Mouse (Mus musculus): Measurements from ENCODE around the gene Agap2.

The Agap2 gene

GRCm38 (mm10) chr10:127091507-127092396 lies 16.7 kb downstream of the Agap2 start:
- in situ Hi-C loops (cut with MboI; ENCODE audit: low pct_unique_long_range_greater_than_20kb in 1 of 2, low sequenced_read_pairs in 2 of 2, unreplicated experiment in 1 of 2) = no loop called here

GRCm38 (mm10) chr10:127092742-127093141 lies 17.7 kb downstream of the Agap2 start:
- in situ Hi-C loops (cut with MboI; ENCODE audit: low pct_unique_long_range_greater_than_20kb in 1 of 2, low sequenced_read_pairs in 2 of 2, unreplicated experiment in 1 of 2) = no loop called here

- in situ Hi-C loops (cut with MboI; ENCODE audit: low pct_unique_long_range_greater_than_20kb in 1 of 2, low sequenced_read_pairs in 2 of 2, unreplicated experiment in 1 of 2) = no loop called here
These were observed 19.3 kb downstream of the Agap2 start for GRCm38 (mm10) chr10:127094382-127094802.

- in situ Hi-C loops (cut with MboI; ENCODE audit: low pct_unique_long_range_greater_than_20kb in 1 of 2, low sequenced_read_pairs in 2 of 2, unreplicated experiment in 1 of 2) = no loop called here
These were observed 23.4 kb downstream of the Agap2 start for GRCm38 (mm10) chr10:127098514-127098913.

- in situ Hi-C loops (cut with MboI; ENCODE audit: low pct_unique_long_range_greater_than_20kb in 1 of 2, low sequenced_read_pairs in 2 of 2, unreplicated experiment in 1 of 2) = no loop called here
These were observed 24.1 kb downstream of the Agap2 start for GRCm38 (mm10) chr10:127099191-127099590.

GRCm38 (mm10) chr10:127099868-127100267 lies 24.8 kb downstream of the Agap2 start:
- in situ Hi-C loops (cut with MboI; ENCODE audit: low pct_unique_long_range_greater_than_20kb in 1 of 2, low sequenced_read_pairs in 2 of 2, unreplicated experiment in 1 of 2) = no loop called here

GRCm38 (mm10) chr10:127100414-127100813 lies 25.3 kb downstream of the Agap2 start:
- in situ Hi-C loops (cut with MboI; ENCODE audit: low pct_unique_long_range_greater_than_20kb in 1 of 2, low sequenced_read_pairs in 2 of 2, unreplicated experiment in 1 of 2) = no loop called here

GRCm38 (mm10) chr10:127101151-127101550 lies 26.1 kb downstream of the Agap2 start:
- in situ Hi-C loops (cut with MboI; ENCODE audit: low pct_unique_long_range_greater_than_20kb in 1 of 2, low sequenced_read_pairs in 2 of 2, unreplicated experiment in 1 of 2) = no loop called here

- in situ Hi-C loops (cut with MboI; ENCODE audit: low pct_unique_long_range_greater_than_20kb in 1 of 2, low sequenced_read_pairs in 2 of 2, unreplicated experiment in 1 of 2) = no loop called here
These were observed 28.5 kb downstream of the Agap2 start for GRCm38 (mm10) chr10:127103631-127104030.

- in situ Hi-C loops (cut with MboI; ENCODE audit: low pct_unique_long_range_greater_than_20kb in 1 of 2, low sequenced_read_pairs in 2 of 2, unreplicated experiment in 1 of 2) = no loop called here
These were observed 32.6 kb downstream of the Agap2 start for GRCm38 (mm10) chr10:127107563-127108261.

- in situ Hi-C loops (cut with MboI; ENCODE audit: low pct_unique_long_range_greater_than_20kb in 1 of 2, low sequenced_read_pairs in 2 of 2, unreplicated experiment in 1 of 2) = no loop called here
These were observed 33.1 kb downstream of the Agap2 start for GRCm38 (mm10) chr10:127108262-127108583.

- in situ Hi-C loops (cut with MboI; ENCODE audit: low pct_unique_long_range_greater_than_20kb in 1 of 2, low sequenced_read_pairs in 2 of 2, unreplicated experiment in 1 of 2) = no loop called here
These were observed 36.2 kb downstream of the Agap2 start for GRCm38 (mm10) chr10:127111001-127111887.

- in situ Hi-C loops (cut with MboI; ENCODE audit: low pct_unique_long_range_greater_than_20kb in 1 of 2, low sequenced_read_pairs in 2 of 2, unreplicated experiment in 1 of 2) = no loop called here
These were observed 39.3 kb downstream of the Agap2 start for GRCm38 (mm10) chr10:127114408-127114807.

- in situ Hi-C loops (cut with MboI; ENCODE audit: low pct_unique_long_range_greater_than_20kb in 1 of 2, low sequenced_read_pairs in 2 of 2, unreplicated experiment in 1 of 2) = no loop called here
These were observed 40.0 kb downstream of the Agap2 start for GRCm38 (mm10) chr10:127115068-127115467.

GRCm38 (mm10) chr10:127118470-127118869 lies 43.4 kb downstream of the Agap2 start:
- in situ Hi-C loops (cut with MboI; ENCODE audit: low pct_unique_long_range_greater_than_20kb in 1 of 2, low sequenced_read_pairs in 2 of 2, unreplicated experiment in 1 of 2) = no loop called here

GRCm38 (mm10) chr10:127119229-127119628 lies 44.1 kb downstream of the Agap2 start:
- in situ Hi-C loops (cut with MboI; ENCODE audit: low pct_unique_long_range_greater_than_20kb in 1 of 2, low sequenced_read_pairs in 2 of 2, unreplicated experiment in 1 of 2) = no loop called here

GRCm38 (mm10) chr10:127120301-127121065 lies 45.4 kb downstream of the Agap2 start:
- in situ Hi-C loops (cut with MboI; ENCODE audit: low pct_unique_long_range_greater_than_20kb in 1 of 2, low sequenced_read_pairs in 2 of 2, unreplicated experiment in 1 of 2) = loop anchor here in 1 of 2 experiments (10.0 kb wide), 2 partner anchors 54 to 214 kb away; no protein-coding TSS in a partner anchor

- in situ Hi-C loops (cut with MboI; ENCODE audit: low pct_unique_long_range_greater_than_20kb in 1 of 2, low sequenced_read_pairs in 2 of 2, unreplicated experiment in 1 of 2) = loop anchor here in 1 of 2 experiments (10.0 kb wide), 2 partner anchors 54 to 214 kb away; no protein-coding TSS in a partner anchor
These were observed 46.0 kb downstream of the Agap2 start, which contains the start of gene Os9 for GRCm38 (mm10) chr10:127121066-127121477. Os9 (minus strand) TSS chr10:127121131.
